Comparison of ENCODE assay signal across 13 mouse cellular contexts in genomic region chr2:3745910-3746606, GRCm38 (mm10).
DNase-seq lines count a peak whose midpoint lies in the region; ATAC-seq lines count a peak whose summit lies in the region.
"Had no signal": no experiment of that assay in that cellular context is flagged by ENCODE, and none has a peak within 500 bp of the region (broad histone marks: within the 10 kb centered on the region; RNA-seq: fewer than 3 reads in every experiment).

No protein-coding gene starts in this region.

- peaks cover 2% of the 10 kb centered on the region for H3K36me3 ChIP-seq in forebrain, embryonic 10.5 days (replicated peaks)
- no peaks in the 10 kb centered on the region for H3K36me3 ChIP-seq in forebrain, embryonic 12.5 days (replicated peaks)
- no peaks in the 10 kb centered on the region for H3K36me3 ChIP-seq in liver, embryonic 16.5 days (ENCODE audit: control insufficient read depth, insufficient read depth)
- no peaks in the 10 kb centered on the region for H3K36me3 ChIP-seq in liver, embryonic 12.5 days

- H3K27ac ChIP-seq in forebrain, embryonic 10.5 days, result peak overlapping the region; percentile 40; the same call in 1 of the 2 replicates
- no peak overlapping the region for H3K27ac ChIP-seq in forebrain, embryonic 12.5 days
- no peak overlapping the region for H3K27ac ChIP-seq in liver, embryonic 16.5 days (ENCODE audit: low read length)
- H3K27ac ChIP-seq in liver, embryonic 12.5 days, result no peak overlapping the region
- H3K27ac ChIP-seq: kidney, postnatal 0 days; macrophage had no signal

- DNase-seq in forebrain, embryonic 10.5 days (ENCODE audit: extremely low spot score, low spot score), result no peak
- DNase-seq in cerebellum, postnatal 36 days, result peak; percentile 44 to 47
- DNase-seq in MN1 (ENCODE audit: low spot score), result no peak
- no peak for DNase-seq in lung, adult 18-20 months
- DNase-seq: layer of hippocampus, postnatal 36 days; spleen, adult 18-20 months had no signal

- H3K4me3 ChIP-seq in forebrain, embryonic 10.5 days, result no peak overlapping the region
- no peak overlapping the region for H3K4me3 ChIP-seq in forebrain, embryonic 12.5 days (replicated peaks)
- H3K4me3 ChIP-seq in liver, embryonic 16.5 days (ENCODE audit: low read depth, low read length), result no peak overlapping the region
- no peak overlapping the region for H3K4me3 ChIP-seq in liver, embryonic 12.5 days
- H3K4me3 ChIP-seq: myocyte had no signal

- no peak overlapping the region for H3K9ac ChIP-seq in forebrain, embryonic 12.5 days
- no peak overlapping the region for H3K9ac ChIP-seq in liver, embryonic 16.5 days (ENCODE audit: low read depth, low read length)
- H3K9ac ChIP-seq in liver, embryonic 12.5 days, result no peak overlapping the region

- ATAC-seq in forebrain, embryonic 12.5 days (ENCODE audit: low FRiP score), result no peak
- ATAC-seq in liver, embryonic 16.5 days (ENCODE audit: low read depth), result 0 out of 2 replicates have a peak, but pooled peaks have one; percentile 27
- no peak for ATAC-seq in liver, embryonic 12.5 days
- peak; percentile 10; the same call in 1 of the 2 replicates for ATAC-seq in megakaryocyte progenitor cell, adult 5-6 weeks (replicated peaks; ENCODE audit: poor library complexity)

- no peaks in the 10 kb centered on the region for H3K27me3 ChIP-seq in forebrain, embryonic 10.5 days (ENCODE audit: poor library complexity, severe bottlenecking)
- H3K27me3 ChIP-seq in forebrain, embryonic 12.5 days, result no peaks in the 10 kb centered on the region
- no peaks in the 10 kb centered on the region for H3K27me3 ChIP-seq in liver, embryonic 16.5 days (ENCODE audit: control insufficient read depth, insufficient read depth, low read depth, low read length)
- H3K27me3 ChIP-seq in liver, embryonic 12.5 days (replicated peaks), result no peaks in the 10 kb centered on the region

- H3K4me2 ChIP-seq in forebrain, embryonic 12.5 days, result no peak overlapping the region
- H3K4me2 ChIP-seq in liver, embryonic 16.5 days (ENCODE audit: low read depth, low read length), result no peak overlapping the region
- no peak overlapping the region for H3K4me2 ChIP-seq in liver, embryonic 12.5 days

- H3K9me3 ChIP-seq in forebrain, embryonic 10.5 days, result no peaks in the 10 kb centered on the region
- no peaks in the 10 kb centered on the region for H3K9me3 ChIP-seq in forebrain, embryonic 12.5 days
- no peaks in the 10 kb centered on the region for H3K9me3 ChIP-seq in liver, embryonic 16.5 days (replicated peaks; ENCODE audit: control insufficient read depth, low read length)
- H3K9me3 ChIP-seq in liver, embryonic 12.5 days (replicated peaks), result no peaks in the 10 kb centered on the region

- peaks cover 52% of the 10 kb centered on the region for H3K4me1 ChIP-seq in forebrain, embryonic 10.5 days
- peaks cover 19% of the 10 kb centered on the region for H3K4me1 ChIP-seq in forebrain, embryonic 12.5 days
- peaks cover 5% of the 10 kb centered on the region; the same call in 1 of the 2 replicates for H3K4me1 ChIP-seq in liver, embryonic 16.5 days (ENCODE audit: control insufficient read depth, low read depth, low read length)
- peaks cover 16% of the 10 kb centered on the region for H3K4me1 ChIP-seq in liver, embryonic 12.5 days

- 90% methylated on average over 13 of the region's 13 CpGs for WGBS in forebrain, embryonic 10.5 days
- WGBS in forebrain, embryonic 12.5 days, result 91% methylated on average over 13 of the region's 13 CpGs
- 72% methylated on average over 13 of the region's 13 CpGs for WGBS in liver, embryonic 16.5 days (ENCODE audit: insufficient replicate concordance)
- WGBS in liver, embryonic 12.5 days (ENCODE audit: insufficient replicate concordance), result 73% methylated on average over 13 of the region's 13 CpGs

Comparison
In these comparisons a context has a peak if more than half of its experiments do, and no peak if none do; other contexts are left out.
1. ATAC-seq: peak in liver, embryonic 16.5 days (single experiment) and megakaryocyte progenitor cell, adult 5-6 weeks (single experiment); none in forebrain, embryonic 12.5 days (single experiment) and liver, embryonic 12.5 days (single experiment).
2. DNase-seq: peak in cerebellum, postnatal 36 days (2 of 2); none in forebrain, embryonic 10.5 days (single experiment), MN1 (single experiment) and lung, adult 18-20 months (0 of 2).